Mouse (Mus musculus): Measurements from ENCODE around the gene Pou2f1. TPM values are rescaled to one million over a fixed set of nuclear protein-coding genes. Genes with fewer than 3 reads are reported as not detected.
A peak's percentile ranks its signal among the peaks of the same experiment; 100 is the strongest.

The Pou2f1 gene
- polyA plus RNA-seq, 1 experiment from 2014 or later, result 4.3 TPM

- WGBS (ENCODE audit: insufficient replicate concordance), result 80% methylated on average over 3 of the region's 3 CpGs
- no peaks in the 10 kb centered on the region for H3K9me3 ChIP-seq (replicated peaks)
- DNase-seq (no peak), ATAC-seq (ENCODE audit: low read depth) (no peak)
- H3K9ac ChIP-seq, result no peak overlapping the region
- no peak overlapping the region for H3K4me2 ChIP-seq
- no peak overlapping the region for H3K4me3 ChIP-seq (replicated peaks)
- H3K36me3 ChIP-seq, result peaks cover 12% of the 10 kb centered on the region
- no peaks in the 10 kb centered on the region for H3K27me3 ChIP-seq
- H3K4me1 ChIP-seq (replicated peaks), result no peaks in the 10 kb centered on the region
- H3K27ac ChIP-seq, result no peak overlapping the region
Observed at GRCm38 (mm10) chr1:165909471-165909870, 93.0 kb downstream of the Pou2f1 start.

GRCm38 (mm10) chr1:165908806-165909205 lies 93.7 kb downstream of the Pou2f1 start:
- WGBS (ENCODE audit: insufficient replicate concordance), result 77% methylated on average over 3 of the region's 3 CpGs
- Histone ChIP-seq H3K4me2 (no peak overlapping the region), H3K9ac (no peak overlapping the region), H3K9me3 (replicated peaks) (no peaks in the 10 kb centered on the region), H3K36me3 (peaks cover 12% of the 10 kb centered on the region), H3K4me1 (replicated peaks) (no peaks in the 10 kb centered on the region), H3K27me3 (no peaks in the 10 kb centered on the region), H3K27ac (no peak overlapping the region), H3K4me3 (replicated peaks) (no peak overlapping the region)
- ATAC-seq (ENCODE audit: low read depth), result 0 out of 2 replicates have a peak, but pooled peaks have one; percentile 43
- DNase-seq, result no peak

- H3K36me3 ChIP-seq, result peaks cover 12% of the 10 kb centered on the region
- no peak overlapping the region for H3K9ac ChIP-seq
- no peak overlapping the region for H3K4me3 ChIP-seq (replicated peaks)
- H3K27me3 ChIP-seq, result no peaks in the 10 kb centered on the region
- no peak for DNase-seq
- no peak for ATAC-seq (ENCODE audit: low read depth)
- no peak overlapping the region for H3K27ac ChIP-seq
- no peaks in the 10 kb centered on the region for H3K9me3 ChIP-seq (replicated peaks)
- no peak overlapping the region for H3K4me2 ChIP-seq
- no peaks in the 10 kb centered on the region for H3K4me1 ChIP-seq (replicated peaks)
- WGBS (ENCODE audit: insufficient replicate concordance), result 88% methylated on average over 2 of the region's 2 CpGs
Observed at GRCm38 (mm10) chr1:165908153-165908552, 94.3 kb downstream of the Pou2f1 start.

- H3K4me3 ChIP-seq (replicated peaks), result no peak overlapping the region
- no peak overlapping the region for H3K27ac ChIP-seq
- H3K4me2 ChIP-seq, result no peak overlapping the region
- H3K4me1 ChIP-seq (replicated peaks), result no peaks in the 10 kb centered on the region
- H3K27me3 ChIP-seq, result no peaks in the 10 kb centered on the region
- H3K36me3 ChIP-seq, result peaks cover 27% of the 10 kb centered on the region
- ATAC-seq (ENCODE audit: low read depth) (no peak), DNase-seq (no peak)
- no peak overlapping the region for H3K9ac ChIP-seq
- no peaks in the 10 kb centered on the region for H3K9me3 ChIP-seq (replicated peaks)
- 82% methylated on average over 1 of the region's 1 CpGs for WGBS (ENCODE audit: insufficient replicate concordance)
Observed at GRCm38 (mm10) chr1:165903596-165903995, 98.9 kb downstream of the Pou2f1 start.

- Histone ChIP-seq H3K4me1 (replicated peaks) (no peaks in the 10 kb centered on the region), H3K9ac (no peak overlapping the region), H3K36me3 (peaks cover 42% of the 10 kb centered on the region), H3K27me3 (no peaks in the 10 kb centered on the region), H3K4me2 (no peak overlapping the region), H3K9me3 (replicated peaks) (no peaks in the 10 kb centered on the region), H3K27ac (no peak overlapping the region), H3K4me3 (replicated peaks) (no peak overlapping the region)
- ATAC-seq (ENCODE audit: low read depth) (no peak), DNase-seq (no peak)
- WGBS (ENCODE audit: insufficient replicate concordance), result 78% methylated on average over 2 of the region's 2 CpGs
Observed at GRCm38 (mm10) chr1:165891686-165892085, 110.8 kb downstream of the Pou2f1 start.

GRCm38 (mm10) chr1:165882146-165882900 lies 120.2 kb downstream of the Pou2f1 start:
- no peak overlapping the region for H3K4me2 ChIP-seq
- peaks cover 10% of the 10 kb centered on the region for H3K36me3 ChIP-seq
- 86% methylated on average over 8 of the region's 8 CpGs for WGBS (ENCODE audit: insufficient replicate concordance)
- H3K9me3 ChIP-seq (replicated peaks), result no peaks in the 10 kb centered on the region
- no peaks in the 10 kb centered on the region for H3K4me1 ChIP-seq (replicated peaks)
- no peak overlapping the region for H3K4me3 ChIP-seq (replicated peaks)
- DNase-seq (no peak), ATAC-seq (ENCODE audit: low read depth) (no peak)
- H3K9ac ChIP-seq, result no peak overlapping the region
- no peaks in the 10 kb centered on the region for H3K27me3 ChIP-seq
- no peak overlapping the region for H3K27ac ChIP-seq

GRCm38 (mm10) chr1:165878751-165879150 lies 123.7 kb downstream of the Pou2f1 start:
- Histone ChIP-seq H3K27me3 (no peaks in the 10 kb centered on the region), H3K36me3 (peaks cover 20% of the 10 kb centered on the region), H3K4me3 (replicated peaks) (no peak overlapping the region), H3K9ac (no peak overlapping the region), H3K27ac (no peak overlapping the region), H3K4me2 (no peak overlapping the region), H3K4me1 (replicated peaks) (peaks cover 10% of the 10 kb centered on the region), H3K9me3 (replicated peaks) (no peaks in the 10 kb centered on the region)
- ATAC-seq (ENCODE audit: low read depth) (no peak), DNase-seq (no peak)
- WGBS (ENCODE audit: insufficient replicate concordance), result 89% methylated on average over 2 of the region's 2 CpGs

GRCm38 (mm10) chr1:165875520-165876284 lies 126.8 kb downstream of the Pou2f1 start:
- peak; percentile 59; the same call in 1 of the 2 replicates for ATAC-seq (ENCODE audit: low read depth)
- H3K9me3 ChIP-seq (replicated peaks), result no peaks in the 10 kb centered on the region
- no peak overlapping the region for H3K27ac ChIP-seq
- H3K4me3 ChIP-seq (replicated peaks), result no peak overlapping the region
- H3K9ac ChIP-seq, result no peak overlapping the region
- H3K4me1 ChIP-seq (replicated peaks), result peaks cover 10% of the 10 kb centered on the region
- peaks cover 20% of the 10 kb centered on the region for H3K36me3 ChIP-seq
- WGBS (ENCODE audit: insufficient replicate concordance), result 64% methylated on average over 6 of the region's 6 CpGs
- DNase-seq, result no peak
- no peak overlapping the region for H3K4me2 ChIP-seq
- no peaks in the 10 kb centered on the region for H3K27me3 ChIP-seq

GRCm38 (mm10) chr1:165874645-165875044 lies 127.8 kb downstream of the Pou2f1 start:
- Histone ChIP-seq H3K36me3 (peaks cover 14% of the 10 kb centered on the region), H3K27ac (no peak overlapping the region), H3K27me3 (no peaks in the 10 kb centered on the region), H3K4me2 (no peak overlapping the region), H3K9me3 (replicated peaks) (no peaks in the 10 kb centered on the region), H3K9ac (no peak overlapping the region), H3K4me3 (replicated peaks) (no peak overlapping the region), H3K4me1 (replicated peaks) (peaks cover 10% of the 10 kb centered on the region)
- ATAC-seq (ENCODE audit: low read depth), result no peak
- 66% methylated on average over 8 of the region's 8 CpGs for WGBS (ENCODE audit: insufficient replicate concordance)
- DNase-seq, result no peak

DNA sequence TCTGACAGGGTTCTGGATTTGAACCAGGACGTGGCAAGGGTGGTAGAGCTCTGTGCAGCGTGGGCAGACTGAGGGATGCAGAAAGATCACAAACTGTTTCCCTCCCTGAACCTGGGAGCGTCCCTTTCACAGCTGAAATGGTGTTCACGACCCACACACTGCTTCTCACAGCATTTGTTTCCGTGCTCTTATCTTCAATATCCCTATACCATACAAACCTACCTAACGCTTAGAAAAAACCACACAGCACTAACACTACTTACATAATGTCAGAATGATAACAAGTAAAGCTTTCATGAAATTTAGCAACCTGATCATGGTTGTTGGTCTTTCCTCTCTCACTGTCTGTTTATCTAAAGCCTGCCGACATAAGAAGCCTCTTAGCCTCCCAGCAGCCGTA lies 133.8 kb downstream of the Pou2f1 start:
- Histone ChIP-seq H3K4me2 (no peak overlapping the region), H3K4me3 (replicated peaks) (no peak overlapping the region), H3K36me3 (no peaks in the 10 kb centered on the region), H3K27ac (no peak overlapping the region), H3K4me1 (replicated peaks) (peaks cover 10% of the 10 kb centered on the region), H3K9me3 (replicated peaks) (no peaks in the 10 kb centered on the region), H3K27me3 (no peaks in the 10 kb centered on the region), H3K9ac (no peak overlapping the region)
- no peak for DNase-seq
- ATAC-seq (ENCODE audit: low read depth), result peak; percentile 41; the same call in 1 of the 2 replicates
- 39% methylated on average over 8 of the region's 8 CpGs for WGBS (ENCODE audit: insufficient replicate concordance)

DNA sequence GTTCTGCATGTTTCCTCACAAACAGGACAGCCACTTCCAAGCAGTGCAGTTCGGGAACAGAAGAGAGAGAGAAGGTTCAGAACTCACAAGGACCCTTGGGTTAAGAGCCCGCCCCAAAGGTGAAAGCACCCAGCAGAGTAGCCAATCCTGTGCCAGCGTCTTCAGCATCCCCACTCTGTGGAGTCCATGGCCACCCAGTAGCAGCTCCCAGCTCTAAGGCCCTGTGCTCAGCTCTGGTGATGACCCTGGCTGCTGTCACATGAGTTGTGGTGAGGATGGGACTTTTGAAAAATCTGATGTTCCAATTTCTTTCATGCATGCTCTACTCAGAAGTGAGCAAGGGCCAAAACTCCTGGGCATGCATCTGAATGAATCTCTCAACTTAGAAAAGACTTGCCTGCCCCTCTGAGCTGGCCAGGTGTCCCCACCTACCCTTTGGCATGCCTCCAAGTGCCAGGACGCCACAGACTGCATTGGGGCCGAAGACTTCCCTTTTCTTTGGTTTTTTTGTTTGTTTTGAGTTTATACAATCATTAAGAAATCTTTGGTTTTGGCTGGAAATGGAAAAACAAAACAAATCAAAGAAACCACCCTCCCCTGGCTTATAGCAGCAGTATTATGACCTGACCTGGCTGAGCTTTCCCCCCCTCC lies 135.7 kb downstream of the Pou2f1 start:
- ATAC-seq (ENCODE audit: low read depth) (no peak), DNase-seq (no peak)
- H3K27me3 ChIP-seq, result no peaks in the 10 kb centered on the region
- 77% methylated on average over 5 of the region's 5 CpGs for WGBS (ENCODE audit: insufficient replicate concordance)
- no peaks in the 10 kb centered on the region for H3K9me3 ChIP-seq (replicated peaks)
- no peaks in the 10 kb centered on the region for H3K36me3 ChIP-seq
- peaks cover 10% of the 10 kb centered on the region for H3K4me1 ChIP-seq (replicated peaks)
- H3K9ac ChIP-seq, result no peak overlapping the region
- H3K4me2 ChIP-seq, result no peak overlapping the region
- H3K4me3 ChIP-seq (replicated peaks), result no peak overlapping the region
- no peak overlapping the region for H3K27ac ChIP-seq
